Mouse (Mus musculus): ENCODE measurements at regions not wholly inside any gene's neighbourhood (a gene's known extent, or its start where the extent isn't known, plus 50 kb on each side); places are given as distances from the start of the nearest gene placed in this dataset. TPM values are rescaled to one million over a fixed set of nuclear protein-coding genes. Genes with fewer than 3 reads are reported as not detected.

Small RNAs in the stretch of these regions (microRNA-seq; reads per million reads assigned to microRNA genes)
- not detected for gene Mir6351

All from intestine, embryonic 14.5 days (tissue).